Mouse (Mus musculus): ENCODE measurements around the gene Prkn.

Gene Prkn

GRCm38 (mm10) chr17:11532748-11533147 is 692.6 kb downstream of the Prkn start:
- DNase-seq (ENCODE audit: low spot score): no peak

DNA sequence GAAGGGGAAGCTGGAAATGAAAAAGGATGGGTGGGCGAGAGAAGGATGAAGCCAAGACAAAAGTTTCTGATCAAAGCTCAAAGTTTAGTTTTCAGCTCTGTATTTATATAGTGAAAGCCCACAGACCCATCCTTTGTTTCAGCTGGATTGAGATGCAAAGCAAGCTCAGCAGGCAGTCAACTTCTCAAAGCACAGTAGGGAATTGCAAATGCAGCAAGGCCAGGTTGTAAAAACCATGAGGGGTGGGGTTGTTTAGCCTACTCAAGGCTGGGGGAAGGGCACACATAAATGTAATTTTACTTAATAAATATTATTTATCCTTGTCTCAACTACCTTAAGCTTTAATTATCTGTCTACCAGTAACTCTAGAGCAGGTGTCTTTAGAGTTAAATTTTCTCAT is 693.7 kb downstream of the Prkn start:
- no peak for DNase-seq (ENCODE audit: low spot score)

- DNase-seq (ENCODE audit: low spot score): no peak
These were observed 698.6 kb downstream of the Prkn start for GRCm38 (mm10) chr17:11538826-11539225.

GRCm38 (mm10) chr17:11541928-11542623 is 701.9 kb downstream of the Prkn start:
- DNase-seq (ENCODE audit: low spot score): no peak

GRCm38 (mm10) chr17:11550562-11550961 is 710.4 kb downstream of the Prkn start:
- no peak for DNase-seq (ENCODE audit: low spot score)

DNA sequence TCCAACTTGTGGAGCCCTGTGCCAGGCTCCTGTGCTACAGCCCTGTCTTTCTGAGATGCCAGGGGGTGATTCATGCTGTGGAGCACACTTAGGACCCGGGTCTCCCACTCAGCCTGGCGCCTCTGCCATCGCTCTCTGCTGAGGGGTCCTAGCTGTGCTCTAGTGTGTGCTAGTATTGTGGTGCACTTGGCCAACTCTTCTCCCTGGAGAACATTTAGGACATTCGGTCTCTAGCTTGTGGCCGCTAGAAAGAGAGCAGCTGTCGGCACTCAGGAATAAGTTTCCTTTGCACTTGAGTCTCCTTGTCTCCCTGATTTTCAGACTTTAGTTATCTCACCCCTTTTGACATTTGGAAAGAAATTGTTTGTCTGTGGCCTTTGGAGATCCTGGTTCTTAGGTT is 725.5 kb downstream of the Prkn start:
- no peak for DNase-seq (ENCODE audit: low spot score)

- no peak for DNase-seq (ENCODE audit: low spot score)
These were observed 730.2 kb downstream of the Prkn start for GRCm38 (mm10) chr17:11570392-11570791.

GRCm38 (mm10) chr17:11573666-11574065 is 733.5 kb downstream of the Prkn start:
- DNase-seq (ENCODE audit: low spot score): no peak

DNA sequence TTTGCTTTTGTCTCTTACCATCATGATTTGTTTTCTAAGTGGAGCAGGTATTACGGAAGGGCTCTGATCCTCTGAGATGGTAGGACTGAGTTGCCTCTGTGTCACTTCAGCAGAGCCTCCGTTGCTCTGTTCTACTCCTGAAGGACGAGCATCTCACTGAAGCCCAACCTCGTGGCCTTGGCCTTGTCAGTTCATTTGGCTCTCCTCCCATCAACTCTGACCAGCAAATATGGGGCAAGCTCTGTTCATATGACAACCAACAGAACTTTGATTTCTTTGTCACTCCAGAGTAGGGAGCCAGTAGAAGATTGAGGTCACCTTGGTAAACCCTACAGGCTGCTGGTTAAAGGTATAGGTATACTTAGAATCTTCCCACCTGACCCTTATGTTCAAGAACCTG is 745.3 kb downstream of the Prkn start:
- DNase-seq (ENCODE audit: low spot score): no peak

DNA sequence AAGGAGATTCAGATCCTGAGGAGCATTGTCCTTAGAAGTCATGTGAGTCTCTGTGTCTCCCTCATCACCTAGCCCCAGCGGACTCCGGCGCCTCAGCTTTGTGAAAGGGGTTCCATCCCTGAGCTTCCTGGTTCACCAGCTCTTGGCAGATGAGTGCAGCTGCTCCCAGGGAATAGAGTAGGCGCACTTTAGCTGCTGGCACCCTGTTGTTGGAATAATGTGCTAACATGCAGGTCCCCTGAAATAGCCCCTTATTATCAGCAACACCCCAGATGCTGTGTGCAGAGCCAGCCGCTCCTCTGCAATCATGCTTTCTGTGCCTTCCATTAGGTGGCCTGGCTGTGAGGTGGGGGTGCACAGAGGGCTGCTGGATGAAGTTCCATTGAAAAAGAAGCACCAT is 767.7 kb downstream of the Prkn start:
- no peak for DNase-seq (ENCODE audit: low spot score)

- DNase-seq (ENCODE audit: low spot score): no peak
These were observed 771.3 kb downstream of the Prkn start for GRCm38 (mm10) chr17:11611459-11611858.

GRCm38 (mm10) chr17:11612801-11613531 is 772.8 kb downstream of the Prkn start:
- no peak for DNase-seq (ENCODE audit: low spot score)

- no peak for DNase-seq (ENCODE audit: low spot score)
These were observed 777.4 kb downstream of the Prkn start for GRCm38 (mm10) chr17:11617552-11617951.

DNA sequence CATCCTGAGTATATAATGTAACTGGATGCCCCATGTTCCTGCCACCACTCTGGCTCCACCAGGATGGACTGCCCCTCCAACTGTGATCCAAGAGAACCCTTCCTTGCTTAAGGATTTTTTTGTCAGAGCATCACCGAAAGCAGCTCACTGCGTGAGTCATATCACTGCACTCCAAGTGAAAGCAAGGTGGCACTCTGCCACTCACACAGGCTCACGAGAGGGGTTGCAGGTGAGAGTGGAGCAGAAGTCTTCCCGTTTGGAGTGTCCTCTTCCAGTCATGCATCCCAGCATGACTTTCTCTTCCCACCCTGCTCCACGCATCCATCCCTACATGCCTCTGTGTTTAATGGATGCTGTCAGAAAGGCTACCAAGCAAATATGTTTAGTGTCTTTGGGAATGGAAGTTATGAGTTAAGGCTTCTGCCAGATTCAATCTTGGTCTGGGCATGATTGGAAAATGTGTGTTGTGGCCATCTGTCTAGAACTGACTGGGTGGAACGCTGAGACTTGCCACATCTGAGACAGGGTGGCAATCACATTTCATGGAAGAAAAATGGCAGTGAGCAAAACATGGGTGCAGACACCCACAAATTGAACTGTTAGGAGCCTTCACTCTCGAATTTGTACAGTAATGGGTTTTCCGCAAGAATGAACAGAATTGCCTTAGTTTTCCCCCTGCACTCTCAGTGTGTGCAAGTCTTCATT is 778.9 kb downstream of the Prkn start:
- no peak for DNase-seq (ENCODE audit: low spot score)

DNA sequence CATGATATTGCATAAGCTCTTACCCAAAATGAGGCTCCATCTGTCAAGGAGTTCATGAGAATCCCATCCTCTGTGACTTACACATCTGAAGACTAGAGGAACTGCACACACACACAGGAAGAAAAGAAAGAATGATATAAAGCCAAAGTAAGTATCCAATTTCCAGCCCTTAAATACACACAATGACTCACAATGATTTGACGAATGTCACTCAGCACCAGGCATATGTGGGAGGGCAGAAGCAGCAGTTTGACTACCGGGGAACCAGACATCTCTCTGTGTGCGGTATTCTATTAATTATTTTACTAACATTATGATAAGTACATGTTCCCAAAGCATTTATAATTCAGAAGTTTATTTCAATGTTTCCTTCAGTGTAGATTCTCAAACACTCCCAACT is 780.6 kb downstream of the Prkn start:
- DNase-seq (ENCODE audit: low spot score): no peak

- DNase-seq (ENCODE audit: low spot score): no peak
These were observed 781.3 kb downstream of the Prkn start for GRCm38 (mm10) chr17:11621492-11621891.

DNA sequence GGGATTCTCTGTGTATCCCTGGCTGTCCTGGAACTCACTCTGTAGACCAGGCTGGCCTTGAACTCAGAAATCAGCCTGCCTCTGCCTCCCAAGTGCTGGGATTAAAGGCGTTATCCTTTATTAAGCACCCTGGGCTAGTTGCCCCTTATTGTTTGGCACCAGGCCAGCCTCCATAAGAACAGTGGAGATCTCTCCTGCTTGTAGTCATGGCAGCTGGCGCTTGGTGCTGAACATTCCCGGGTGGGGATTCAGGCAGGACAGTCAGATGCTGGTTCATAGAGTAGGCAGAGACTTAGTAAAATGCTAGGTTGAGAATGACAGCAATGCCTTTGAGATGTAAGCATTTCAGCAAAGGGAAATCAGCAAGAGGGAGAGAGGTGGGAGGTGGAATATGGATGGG is 786.1 kb downstream of the Prkn start:
- no peak for DNase-seq (ENCODE audit: low spot score)

DNA sequence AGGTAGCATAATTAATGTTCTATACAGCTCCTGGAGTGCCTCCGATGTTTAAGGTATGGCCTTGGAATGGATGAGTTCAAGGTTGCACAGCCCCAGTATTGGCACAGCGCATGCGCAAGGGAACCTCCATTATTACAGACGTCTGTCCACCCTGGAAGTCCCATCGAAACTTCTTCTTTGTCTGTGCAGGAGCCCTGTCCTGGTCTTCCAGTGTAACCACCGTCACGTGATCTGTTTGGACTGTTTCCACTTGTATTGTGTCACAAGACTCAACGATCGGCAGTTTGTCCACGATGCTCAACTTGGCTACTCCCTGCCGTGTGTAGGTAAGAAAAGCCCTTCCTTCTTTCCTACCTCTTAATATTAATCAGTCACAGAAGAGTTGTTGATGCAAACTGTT is 794.9 kb downstream of the Prkn start:
- no peak for DNase-seq (ENCODE audit: low spot score)

GRCm38 (mm10) chr17:11637642-11638041 is 797.5 kb downstream of the Prkn start:
- DNase-seq (ENCODE audit: low spot score): no peak

GRCm38 (mm10) chr17:11638451-11638850 is 798.3 kb downstream of the Prkn start:
- DNase-seq (ENCODE audit: low spot score): no peak

DNA sequence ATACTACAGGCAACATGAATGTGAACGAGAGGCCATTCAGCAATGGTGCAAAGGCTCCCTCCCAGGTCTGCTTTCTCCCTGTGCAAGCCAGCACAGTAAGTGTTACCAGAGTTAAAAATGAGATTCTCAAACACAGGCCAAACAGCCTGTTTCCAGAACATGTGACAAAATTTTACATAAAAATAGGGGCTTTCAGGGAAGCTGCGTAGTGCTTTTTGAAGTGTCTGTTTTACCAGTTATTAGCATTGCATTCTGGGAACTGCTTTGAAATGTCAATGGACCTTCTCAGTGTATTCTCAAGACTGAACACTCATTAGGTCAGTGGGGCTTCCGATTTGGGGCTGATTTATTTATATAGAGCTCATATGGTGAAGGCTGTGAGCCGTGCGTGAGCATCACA is 799.6 kb downstream of the Prkn start:
- no peak for DNase-seq (ENCODE audit: low spot score)

GRCm38 (mm10) chr17:11642328-11642727 is 802.1 kb downstream of the Prkn start:
- DNase-seq (ENCODE audit: low spot score): no peak

GRCm38 (mm10) chr17:11644016-11644415 is 803.8 kb downstream of the Prkn start:
- DNase-seq (ENCODE audit: low spot score): no peak

Data from ovary, adult 18-20 months (tissue).